Mouse (Mus musculus) megakaryocyte progenitor cell, adult 5-6 weeks (primary cell): ENCODE data around the gene 1700008O03Rik. TPM values are rescaled to one million over a fixed set of nuclear protein-coding genes. Genes with fewer than 3 reads are reported as not detected.

ENCODE experiments used
- ATAC-seq: replicated peaks from 2 replicates; pipeline ENCODE4 v1.8.0; 2016; ENCODE audit warnings: mild to moderate bottlenecking, moderate TSS enrichment, inconsistent platforms; ENCODE audit not compliant: poor library complexity
- total RNA-seq, 2 experiments: library from RNA; stranded (forward) in 1 of 2; stranded (reverse) in 1 of 2; fragments of 157-497, 149-512 nt in 1 of 2; fragments of 200-1000 nt in 1 of 2; gene quantifications; 2 replicates each; pipeline versions ENCODE4 v1.2.3 to v1.2.4; 2015 to 2017

The 1700008O03Rik gene
- total RNA-seq, 2 experiments from 2014 or later = 1.5 to 1.8 TPM

- no peak; the same call in 1 of the 2 replicates for ATAC-seq
Observed at GRCm38 (mm10) chr7:44310878-44311712, 74.5 kb downstream of the 1700008O03Rik start.

DNA sequence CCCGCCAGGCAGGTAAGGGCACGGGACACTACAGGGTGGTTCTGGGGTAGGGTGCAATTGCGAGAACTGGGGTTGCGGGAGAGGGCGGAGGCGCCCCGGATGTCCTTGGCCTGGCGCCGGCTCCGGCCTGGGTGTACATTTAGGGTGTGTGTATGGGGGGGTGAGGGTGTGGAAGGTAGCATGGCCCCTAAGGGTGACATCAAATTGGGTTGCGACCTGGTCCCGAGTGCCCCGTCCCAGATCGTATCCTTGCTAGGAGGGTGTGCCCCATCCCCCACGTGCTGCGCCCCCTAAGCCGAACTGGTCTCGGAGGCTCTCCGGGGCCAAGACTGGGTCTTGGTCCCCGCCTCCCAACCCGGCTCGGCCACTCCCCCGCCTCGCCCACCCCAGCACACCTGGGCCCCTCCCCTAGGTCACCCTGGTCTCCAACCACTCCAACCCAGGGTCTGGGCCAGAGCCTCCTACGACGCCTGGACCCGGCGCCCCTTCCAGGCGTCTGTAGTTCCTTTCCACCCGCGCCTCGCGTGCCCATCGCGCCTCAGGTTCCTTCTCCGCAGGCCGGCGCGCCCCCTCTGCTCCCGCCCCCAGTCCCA, 75.2 kb downstream of the 1700008O03Rik start:
- ATAC-seq = no peak

Other genes with a start within 250 kb of the 1700008O03Rik start
- gene Klk1b16, start 249.1 kb downstream of the 1700008O03Rik start, total RNA-seq (2015) = not detected in 2 replicates
- gene Klk1b16, start 249.1 kb downstream of the 1700008O03Rik start, total RNA-seq (2017) = not detected in 2 replicates
- not detected in 2 replicates for gene Klk1b24, start 197.6 kb downstream of the 1700008O03Rik start, total RNA-seq (2015)
- not detected in 2 replicates for gene Klk1b24, start 197.6 kb downstream of the 1700008O03Rik start, total RNA-seq (2017)
- not detected in 2 replicates for gene Klk1b3, start 187.6 kb downstream of the 1700008O03Rik start, total RNA-seq (2015)
- not detected in 2 replicates for gene Klk1b3, start 187.6 kb downstream of the 1700008O03Rik start, total RNA-seq (2017)
- gene Klk1b4, start 178.4 kb downstream of the 1700008O03Rik start, total RNA-seq (2015) = not detected in 2 replicates
- not detected in 2 replicates for gene Klk1b4, start 178.4 kb downstream of the 1700008O03Rik start, total RNA-seq (2017)
- gene Klk1b5, start 169.9 kb downstream of the 1700008O03Rik start, total RNA-seq (2015) = not detected in 2 replicates
- not detected in 2 replicates for gene Klk1b5, start 169.9 kb downstream of the 1700008O03Rik start, total RNA-seq (2017)
- gene Klk1, start 160.5 kb downstream of the 1700008O03Rik start, total RNA-seq (2015) = not detected in 2 replicates
- not detected in 2 replicates for gene Klk1, start 160.5 kb downstream of the 1700008O03Rik start, total RNA-seq (2017)
- gene Gm36864, start 149.6 kb downstream of the 1700008O03Rik start, total RNA-seq (2015) = not detected in 2 replicates
- gene Gm36864, start 149.6 kb downstream of the 1700008O03Rik start, total RNA-seq (2017) = not detected in 2 replicates
- gene 1700028J19Rik, start 139.1 kb downstream of the 1700008O03Rik start, total RNA-seq (2015) = 0.34 and 1.8 TPM in 2 replicates
- 0.30 and 0.37 TPM in 2 replicates for gene 1700028J19Rik, start 139.1 kb downstream of the 1700008O03Rik start, total RNA-seq (2017)
- 54.0 and 60.6 TPM in 2 replicates for gene 2410002F23Rik, start 139.1 kb downstream of the 1700008O03Rik start, total RNA-seq (2015)
- gene 2410002F23Rik, start 139.1 kb downstream of the 1700008O03Rik start, total RNA-seq (2017) = 71.7 and 74.6 TPM in 2 replicates
- not detected in 2 replicates for gene Acp4, start 128.4 kb downstream of the 1700008O03Rik start, total RNA-seq (2015)
- 0.04 TPM in 1 of 2 replicates, not detected in the other for gene Acp4, start 128.4 kb downstream of the 1700008O03Rik start, total RNA-seq (2017)
- gene Gm15517, start 124.4 kb downstream of the 1700008O03Rik start, total RNA-seq (2015) = not detected in 2 replicates
- gene Gm15517, start 124.4 kb downstream of the 1700008O03Rik start, total RNA-seq (2017) = not detected in 2 replicates
- gene Clec11a, start 78.9 kb downstream of the 1700008O03Rik start, total RNA-seq (2015) = 4.1 TPM in 2 replicates
- gene Clec11a, start 78.9 kb downstream of the 1700008O03Rik start, total RNA-seq (2017) = 4.2 and 4.4 TPM in 2 replicates
- gene Shank1, start 75.6 kb downstream of the 1700008O03Rik start, total RNA-seq (2015) = 0.05 and 0.49 TPM in 2 replicates
- gene Shank1, start 75.6 kb downstream of the 1700008O03Rik start, total RNA-seq (2017) = not detected in 2 replicates
- gene Syt3, start 1.7 kb downstream of the 1700008O03Rik start, total RNA-seq (2015) = 0.22 and 0.24 TPM in 2 replicates
- gene Syt3, start 1.7 kb downstream of the 1700008O03Rik start, total RNA-seq (2017) = 0.12 and 0.14 TPM in 2 replicates
- gene Lrrc4b, start 43.2 kb upstream of the 1700008O03Rik start, total RNA-seq (2015) = not detected in 2 replicates
- not detected in 2 replicates for gene Lrrc4b, start 43.2 kb upstream of the 1700008O03Rik start, total RNA-seq (2017)
- not detected in 2 replicates for gene Aspdh, start 79.6 kb upstream of the 1700008O03Rik start, total RNA-seq (2015)
- gene Aspdh, start 79.6 kb upstream of the 1700008O03Rik start, total RNA-seq (2017) = not detected in 2 replicates
- gene Josd2, start 82.2 kb upstream of the 1700008O03Rik start, total RNA-seq (2015) = 27.5 and 35.2 TPM in 2 replicates
- gene Josd2, start 82.2 kb upstream of the 1700008O03Rik start, total RNA-seq (2017) = 17.4 and 22.6 TPM in 2 replicates
- gene Emc10, start 110.7 kb upstream of the 1700008O03Rik start, total RNA-seq (2015) = 60.6 and 62.7 TPM in 2 replicates
- gene Emc10, start 110.7 kb upstream of the 1700008O03Rik start, total RNA-seq (2017) = 30.4 and 38.3 TPM in 2 replicates
- gene Fam71e1, start 110.8 kb upstream of the 1700008O03Rik start, total RNA-seq (2015) = 1.2 and 2.5 TPM in 2 replicates
- 0.30 and 1.7 TPM in 2 replicates for gene Fam71e1, start 110.8 kb upstream of the 1700008O03Rik start, total RNA-seq (2017)
- gene Mybpc2, start 138.8 kb upstream of the 1700008O03Rik start, total RNA-seq (2015) = not detected in 2 replicates
- gene Mybpc2, start 138.8 kb upstream of the 1700008O03Rik start, total RNA-seq (2017) = not detected in 2 replicates
- gene Spib, start 146.3 kb upstream of the 1700008O03Rik start, total RNA-seq (2015) = 0.20 TPM in 1 of 2 replicates, not detected in the other
- gene Spib, start 146.3 kb upstream of the 1700008O03Rik start, total RNA-seq (2017) = 0.04 TPM in 1 of 2 replicates, not detected in the other
- 51.4 and 70.3 TPM in 2 replicates for gene Pold1, start 163.0 kb upstream of the 1700008O03Rik start, total RNA-seq (2015)
- gene Pold1, start 163.0 kb upstream of the 1700008O03Rik start, total RNA-seq (2017) = 64.4 and 77.2 TPM in 2 replicates
- gene Nr1h2, start 168.1 kb upstream of the 1700008O03Rik start, total RNA-seq (2015) = 39.4 and 43.7 TPM in 2 replicates
- 42.6 and 45.7 TPM in 2 replicates for gene Nr1h2, start 168.1 kb upstream of the 1700008O03Rik start, total RNA-seq (2017)
- gene Napsa, start 186.6 kb upstream of the 1700008O03Rik start, total RNA-seq (2015) = 219 and 232 TPM in 2 replicates
- 91.2 and 121 TPM in 2 replicates for gene Napsa, start 186.6 kb upstream of the 1700008O03Rik start, total RNA-seq (2017)
- gene Kcnc3, start 204.8 kb upstream of the 1700008O03Rik start, total RNA-seq (2015) = 0.25 and 0.66 TPM in 2 replicates
- 0.04 TPM in 1 of 2 replicates, not detected in the other for gene Kcnc3, start 204.8 kb upstream of the 1700008O03Rik start, total RNA-seq (2017)